Mouse (Mus musculus) kidney, postnatal 0 days (tissue): ENCODE results near the gene Scaf11. TPM values are rescaled to one million over a fixed set of nuclear protein-coding genes. Genes with fewer than 3 reads are reported as not detected.

Source experiments
- ATAC-seq: fragments of 200-750 bp; cut with Nextera tagmentation; replicated peaks from 2 replicates; pipeline ENCODE4 v1.8.0; 2017; ENCODE audit warnings: low read depth, moderate number of reproducible peaks, moderate TSS enrichment, moderate library complexity; ENCODE audit not compliant: low FRiP score
- DNase-seq: peaks from one replicate; pipeline ENCODE4 v3.0.0-alpha.2; 2016; ENCODE audit warnings: low spot score
- H3K27ac ChIP-seq: fragments of 300-500 bp; sonication (generic); 2 replicates; pipeline ENCODE4 v1.5.1; 2014; ENCODE audit warnings: mild to moderate bottlenecking
- H3K27me3 ChIP-seq: fragments of 300-500 bp; sonication (generic); 2 replicates; pipeline ENCODE4 v1.6.1; 2014; ENCODE audit warnings: low read length, mixed read lengths; ENCODE audit not compliant: insufficient read depth
- H3K36me3 ChIP-seq: fragments of 300-500 bp; sonication (generic); 2 replicates; pipeline ENCODE4 v1.6.1; 2014; ENCODE audit warnings: low read length, mixed read lengths; ENCODE audit not compliant: insufficient read depth
- H3K4me1 ChIP-seq: fragments of 300-500 bp; sonication (generic); replicated peaks from 2 replicates; pipeline ENCODE4 v1.6.1; 2014; ENCODE audit warnings: antibody characterized with exemption, low read length, mixed read lengths; ENCODE audit not compliant: insufficient read depth
- H3K4me2 ChIP-seq: fragments of 300-500 bp; sonication (generic); 2 replicates; pipeline ENCODE4 v1.6.1; 2014; ENCODE audit warnings: mild to moderate bottlenecking, low read length, moderate library complexity, mixed read lengths
- H3K4me3 ChIP-seq: fragments of 300-500 bp; sonication (generic); replicated peaks from 2 replicates; pipeline ENCODE4 v1.5.1; 2014; ENCODE audit warnings: low read depth, low read length
- H3K9ac ChIP-seq: fragments of 300-500 bp; sonication (generic); 2 replicates; pipeline ENCODE4 v1.6.1; 2014; ENCODE audit warnings: low read depth, low read length
- H3K9me3 ChIP-seq: fragments of 300-500 bp; sonication (generic); replicated peaks from 2 replicates; pipeline ENCODE4 v1.6.1; 2016; ENCODE audit warnings: low read length, inconsistent platforms, mixed read lengths
- CTCF ChIP-seq: IDR thresholded peaks from 2 replicates; pipeline ENCODE4 v1.5.1; 2016; ENCODE audit warnings: antibody characterized with exemption, low read depth, mild to moderate bottlenecking, moderate library complexity
- WGBS: fragments of 180-500 bp; shearing (Covaris S2); extraction: QIAGEN DNeasy Blood & Tissue Kit; methylation state at CpG from one replicate; pipeline ENCODE4 v1.1.7; 2014; 5-methylcytosine and 5-hydroxymethylcytosine counted together
- polyA plus RNA-seq: library from polyadenylated mRNA; unstranded; fragments of >200 nt; fragmentation: Nextera tagmentation; extraction: Ambion mirVana; gene quantifications from 2 replicates; pipeline ENCODE4 v1.2.1, GENCODE M21; 2015

Scaf11 gene
- polyA plus RNA-seq, 1 experiment from 2014 or later: 81.5 TPM

GRCm38 (mm10) chr15:96407151-96407550 lies 53.5 kb downstream of the Scaf11 start:
- peaks cover 15% of the 10 kb centered on the region for H3K36me3 ChIP-seq
- H3K27me3 ChIP-seq: no peaks in the 10 kb centered on the region
- DNase-seq: no peak
- H3K27ac ChIP-seq: no peak overlapping the region
- WGBS: 74% methylated on average over 2 of the region's 2 CpGs
- H3K4me1 ChIP-seq: no peaks in the 10 kb centered on the region
- H3K4me2 ChIP-seq: no peak overlapping the region
- TF ChIP-seq CTCF: no peak
- H3K9ac ChIP-seq: no peak overlapping the region
- ATAC-seq: no peak
- no peak overlapping the region for H3K4me3 ChIP-seq
- no peaks in the 10 kb centered on the region for H3K9me3 ChIP-seq

- TF ChIP-seq CTCF: no peak
- Histone ChIP-seq H3K9me3 (no peaks in the 10 kb centered on the region), H3K4me3 (no peak overlapping the region), H3K4me1 (no peaks in the 10 kb centered on the region), H3K4me2 (no peak overlapping the region), H3K36me3 (peaks cover 13% of the 10 kb centered on the region), H3K9ac (no peak overlapping the region), H3K27me3 (no peaks in the 10 kb centered on the region), H3K27ac (no peak overlapping the region)
- 82% methylated on average over 4 of the region's 4 CpGs for WGBS
- DNase-seq (no peak), ATAC-seq (no peak)
Observed at GRCm38 (mm10) chr15:96406253-96406652, 54.4 kb downstream of the Scaf11 start.

- ATAC-seq (no peak), DNase-seq (no peak)
- H3K4me3 ChIP-seq: no peak overlapping the region
- H3K9ac ChIP-seq: no peak overlapping the region
- H3K4me1 ChIP-seq: no peaks in the 10 kb centered on the region
- H3K27ac ChIP-seq: no peak overlapping the region
- no peak overlapping the region for H3K4me2 ChIP-seq
- WGBS: 67% methylated on average over 5 of the region's 5 CpGs
- TF ChIP-seq CTCF: no peak
- H3K27me3 ChIP-seq: no peaks in the 10 kb centered on the region
- H3K9me3 ChIP-seq: no peaks in the 10 kb centered on the region
- peaks cover 13% of the 10 kb centered on the region; the same call in 1 of the 2 replicates for H3K36me3 ChIP-seq
Observed at GRCm38 (mm10) chr15:96405548-96405947, 55.1 kb downstream of the Scaf11 start.

- no peaks in the 10 kb centered on the region for H3K9me3 ChIP-seq
- no peak for TF ChIP-seq CTCF
- H3K4me2 ChIP-seq: no peak overlapping the region
- DNase-seq (no peak), ATAC-seq (no peak)
- WGBS: 91% methylated on average over 10 of the region's 10 CpGs
- H3K9ac ChIP-seq: no peak overlapping the region
- H3K27me3 ChIP-seq: no peaks in the 10 kb centered on the region
- H3K27ac ChIP-seq: no peak overlapping the region
- no peaks in the 10 kb centered on the region for H3K4me1 ChIP-seq
- peaks cover 37% of the 10 kb centered on the region for H3K36me3 ChIP-seq
- no peak overlapping the region for H3K4me3 ChIP-seq
Observed at GRCm38 (mm10) chr15:96398333-96398732, 62.3 kb downstream of the Scaf11 start.

- no peaks in the 10 kb centered on the region for H3K9me3 ChIP-seq
- H3K4me2 ChIP-seq: no peak overlapping the region
- no peak overlapping the region for H3K4me3 ChIP-seq
- DNase-seq (no peak), ATAC-seq (no peak)
- H3K9ac ChIP-seq: no peak overlapping the region
- H3K4me1 ChIP-seq: no peaks in the 10 kb centered on the region
- TF ChIP-seq CTCF: no peak
- 84% methylated on average over 8 of the region's 8 CpGs for WGBS
- no peaks in the 10 kb centered on the region for H3K27me3 ChIP-seq
- no peak overlapping the region for H3K27ac ChIP-seq
- peaks cover 46% of the 10 kb centered on the region for H3K36me3 ChIP-seq
Observed at GRCm38 (mm10) chr15:96396641-96397344, 63.9 kb downstream of the Scaf11 start.

- Histone ChIP-seq H3K4me3 (no peak overlapping the region), H3K9ac (no peak overlapping the region), H3K9me3 (no peaks in the 10 kb centered on the region), H3K27ac (no peak overlapping the region), H3K4me2 (no peak overlapping the region), H3K36me3 (peaks cover 56% of the 10 kb centered on the region), H3K27me3 (no peaks in the 10 kb centered on the region), H3K4me1 (no peaks in the 10 kb centered on the region)
- no peak for ATAC-seq
- DNase-seq: no peak
- no peak for TF ChIP-seq CTCF
- 96% methylated on average over 6 of the region's 6 CpGs for WGBS
Observed at GRCm38 (mm10) chr15:96395071-96395470, 65.6 kb downstream of the Scaf11 start.

- Histone ChIP-seq H3K27ac (no peak overlapping the region), H3K9me3 (no peaks in the 10 kb centered on the region), H3K4me1 (no peaks in the 10 kb centered on the region), H3K27me3 (no peaks in the 10 kb centered on the region), H3K4me2 (no peak overlapping the region), H3K36me3 (peaks cover 49% of the 10 kb centered on the region), H3K4me3 (no peak overlapping the region), H3K9ac (no peak overlapping the region)
- WGBS: 91% methylated on average over 3 of the region's 3 CpGs
- DNase-seq (peak; percentile 38), ATAC-seq (no peak)
- peak; percentile 23; the same call in 1 of the 2 replicates for TF ChIP-seq CTCF
Observed at GRCm38 (mm10) chr15:96392878-96393277, 67.8 kb downstream of the Scaf11 start.
